Mouse (Mus musculus): ENCODE data around the gene Clrn3.
"Not testable (repeated sequence)": the region's sequence is repeated elsewhere in the genome, so short reads cannot be mapped to it uniquely, and the experiment has no call there.

The Clrn3 gene

DNA sequence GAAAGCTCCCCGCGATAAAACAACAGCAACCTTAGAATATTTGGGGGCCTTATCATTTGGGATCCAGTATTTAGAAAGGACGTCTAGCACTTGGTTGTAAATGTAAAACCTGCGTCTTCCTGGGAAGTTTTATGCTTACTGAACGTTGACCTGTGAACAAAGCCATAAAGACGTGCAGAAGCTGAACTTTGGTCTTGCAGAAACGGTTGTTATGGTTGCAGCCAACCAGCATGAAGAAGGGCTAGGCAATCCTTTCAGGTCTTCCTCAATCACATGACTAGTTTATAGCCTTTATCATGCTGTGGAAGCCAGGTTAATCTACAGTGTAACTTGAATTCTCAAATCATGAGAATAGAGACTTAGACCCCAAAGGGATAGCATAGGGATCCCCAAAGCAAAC is at the start of gene Clrn3:
Clrn3 (minus strand) TSS at position 140 of the 400 bp plus-strand sequence.
- DNase-seq (ENCODE audit: extremely low read depth, insufficient read length, low spot score): no peak

DNA sequence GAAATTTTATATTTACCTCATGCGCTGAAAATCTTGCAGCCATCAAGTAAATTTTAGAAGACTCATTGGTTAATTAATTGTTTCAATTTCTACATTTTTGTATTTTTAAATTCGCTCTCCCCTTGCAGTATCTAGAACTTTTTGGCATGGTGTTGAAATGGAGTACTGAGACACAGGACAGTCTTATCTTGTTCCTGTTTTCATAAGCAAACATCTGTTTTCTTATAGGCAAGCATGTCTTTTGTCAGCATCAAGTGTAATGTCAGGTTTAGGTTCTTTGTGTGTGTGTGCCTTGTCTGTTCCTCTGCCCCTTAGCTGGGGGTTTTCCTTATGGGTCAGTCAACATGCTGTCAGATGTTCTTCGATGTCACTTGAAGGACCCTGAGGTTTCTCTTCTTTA is 47.9 kb upstream of the Clrn3 start:
- DNase-seq (ENCODE audit: extremely low read depth, insufficient read length, low spot score): no peak

DNA sequence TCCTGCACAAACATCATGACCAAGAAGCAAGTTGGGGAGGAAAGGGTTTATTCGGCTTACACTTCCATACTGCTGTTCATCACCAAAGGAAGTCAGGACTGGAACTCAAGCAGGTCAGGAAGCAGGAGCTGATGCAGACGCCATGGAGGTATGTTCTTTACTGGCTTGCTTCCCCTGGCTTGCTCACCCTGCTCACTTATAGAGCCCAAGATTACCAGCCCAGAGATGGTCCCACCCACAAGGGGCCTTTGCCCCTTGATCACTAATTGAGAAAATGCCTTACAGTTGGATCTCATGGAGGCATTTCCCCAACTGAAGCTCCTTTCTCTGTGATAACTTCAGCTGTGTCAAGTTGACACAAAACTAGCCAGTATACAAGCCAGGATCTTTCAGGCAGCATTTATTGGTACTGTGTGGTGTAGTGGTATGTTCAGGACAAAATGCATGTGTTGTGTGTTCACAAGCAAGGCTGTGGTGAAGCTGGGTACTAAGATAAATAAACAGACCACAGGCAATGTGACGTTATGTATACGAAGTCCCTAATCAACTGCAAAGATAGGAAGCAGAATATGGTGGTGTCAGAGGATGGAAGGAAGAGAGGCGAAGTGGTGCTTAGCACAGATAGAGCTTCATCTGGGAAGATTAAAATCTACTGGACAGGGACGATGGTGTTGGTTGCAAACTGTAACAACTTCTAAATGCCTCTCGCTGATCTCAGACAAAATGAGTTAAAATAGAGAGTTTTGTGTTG is 47.0 kb upstream of the Clrn3 start:
- not testable (repeated sequence) for DNase-seq (ENCODE audit: extremely low read depth, insufficient read length, low spot score)

DNA sequence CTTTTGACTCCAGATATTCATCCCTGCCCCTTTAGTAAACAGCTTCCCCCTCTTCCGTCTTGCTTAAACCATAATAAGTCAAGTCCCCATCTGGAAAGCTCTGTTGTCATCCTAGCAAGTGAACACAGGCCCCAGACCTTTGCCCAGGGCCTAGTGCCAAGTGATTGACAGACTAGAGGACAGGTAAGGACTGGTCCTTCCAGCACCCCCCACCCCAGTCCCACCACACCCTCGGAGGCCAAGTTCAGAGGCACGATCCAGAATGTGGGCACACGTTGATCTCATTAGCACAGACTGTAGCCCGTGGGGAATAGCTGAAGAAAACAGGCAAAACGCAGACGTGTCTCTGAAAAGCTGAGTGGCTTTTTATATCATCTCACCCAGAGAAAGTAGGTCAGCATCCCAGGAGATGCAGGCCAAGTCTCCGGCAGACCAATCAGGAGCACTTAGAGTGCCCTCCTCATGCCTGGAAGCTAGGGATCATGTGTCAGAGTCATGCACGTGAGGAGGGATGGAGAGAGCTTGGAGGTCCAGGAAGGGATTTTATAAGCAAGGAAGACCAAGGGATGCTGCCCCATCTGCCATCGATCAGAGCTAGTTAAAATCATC is 43.6 kb upstream of the Clrn3 start:
- no peak for DNase-seq (ENCODE audit: extremely low read depth, insufficient read length, low spot score)

DNA sequence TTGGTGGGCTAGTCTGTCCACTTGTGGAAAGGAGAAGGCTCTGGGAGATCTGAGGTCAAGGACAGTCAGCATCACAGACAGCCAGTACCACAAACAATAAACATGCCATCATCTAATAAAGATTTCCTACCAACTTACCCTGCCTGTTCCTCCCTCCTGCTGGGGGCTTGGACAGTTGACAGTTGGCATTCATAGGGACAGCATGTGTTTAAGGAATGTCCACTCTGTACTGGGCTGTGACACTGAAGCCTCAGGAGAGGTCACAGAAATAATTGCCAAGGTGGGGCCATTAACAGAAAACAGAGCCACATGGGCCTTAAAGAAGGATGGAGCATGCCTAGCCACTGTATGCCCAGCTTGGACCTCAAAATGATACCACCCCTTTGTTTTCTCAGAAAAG is 42.9 kb upstream of the Clrn3 start:
- no peak for DNase-seq (ENCODE audit: extremely low read depth, insufficient read length, low spot score)

DNA sequence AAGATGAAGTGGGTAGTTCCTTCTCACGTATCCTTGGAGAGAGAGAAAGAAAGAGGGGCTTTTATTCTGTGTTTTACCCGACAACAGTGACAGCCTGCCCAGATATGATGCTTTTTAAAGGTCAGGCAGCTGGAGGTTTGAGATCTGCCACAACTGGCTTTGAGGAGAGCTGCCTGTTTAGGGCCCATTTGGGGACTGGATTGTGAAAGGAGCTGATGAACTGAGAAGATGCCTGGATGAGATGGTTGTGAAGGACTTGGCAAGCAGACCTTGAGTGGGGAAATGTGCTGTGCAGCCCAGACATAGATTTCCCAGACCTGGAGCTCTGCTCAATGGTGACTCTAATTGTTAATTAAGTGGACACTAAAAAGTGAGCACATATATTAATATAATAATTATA is 40.1 kb upstream of the Clrn3 start:
- DNase-seq (ENCODE audit: extremely low read depth, insufficient read length, low spot score): no peak

DNA sequence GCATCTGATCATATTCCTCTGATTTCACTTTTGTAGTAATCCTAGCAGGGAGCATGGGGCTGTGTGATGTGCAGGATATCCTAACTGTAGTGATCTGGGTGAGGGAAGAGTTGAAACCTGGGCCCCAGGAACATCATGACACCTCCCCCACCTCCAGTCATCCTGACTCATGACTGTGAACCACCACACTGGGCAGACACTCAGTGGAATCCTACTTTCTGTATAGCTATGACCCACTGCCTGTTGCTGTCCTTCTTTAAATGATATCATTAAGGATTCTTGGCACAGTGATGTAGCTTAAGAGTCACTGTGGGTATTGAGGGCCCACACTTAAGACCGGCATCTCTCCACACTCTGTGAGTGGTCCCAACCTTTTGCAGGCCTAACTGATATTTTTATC is 39.1 kb upstream of the Clrn3 start:
- DNase-seq (ENCODE audit: extremely low read depth, insufficient read length, low spot score): peak; percentile 21

DNA sequence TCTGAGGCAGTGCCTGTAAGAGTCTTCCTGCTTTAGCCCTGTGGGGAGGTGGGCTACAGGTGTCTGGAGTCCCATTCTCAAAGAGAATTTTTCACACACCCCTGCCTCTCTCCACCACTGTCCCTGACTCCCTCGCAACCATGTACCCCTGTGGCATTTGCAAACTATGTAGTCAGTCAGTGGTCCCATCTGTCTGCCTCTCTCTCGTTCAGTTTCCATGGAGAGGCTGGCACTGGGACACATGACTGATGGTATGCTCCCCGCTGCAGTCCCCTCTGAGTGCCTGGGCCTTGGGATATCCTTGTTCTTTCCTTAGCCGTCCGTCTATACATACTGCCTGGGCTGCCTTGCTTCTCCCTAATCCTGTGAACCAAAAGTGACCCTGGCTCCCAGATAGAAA is 37.6 kb upstream of the Clrn3 start:
- no peak for DNase-seq (ENCODE audit: extremely low read depth, insufficient read length, low spot score)

DNA sequence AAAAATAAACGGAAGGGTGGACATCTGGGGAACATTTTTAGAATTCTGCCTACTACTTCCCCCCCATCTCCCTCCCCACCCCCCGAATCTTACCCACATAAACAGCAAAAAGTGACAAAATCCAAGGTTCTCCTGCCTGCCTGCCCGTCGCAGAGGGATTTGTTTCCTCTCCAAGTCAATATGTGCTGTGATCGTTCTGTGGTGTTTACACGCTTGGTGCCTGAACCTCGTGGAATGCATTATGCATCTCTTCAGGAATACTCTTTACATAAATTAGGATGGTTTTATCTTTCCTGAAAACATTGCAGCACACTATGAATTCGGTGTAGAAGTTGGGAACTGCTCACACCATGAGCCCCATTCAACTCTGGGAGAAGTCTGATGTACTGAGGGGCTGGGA is 35.6 kb upstream of the Clrn3 start:
- DNase-seq (ENCODE audit: extremely low read depth, insufficient read length, low spot score): no peak

DNA sequence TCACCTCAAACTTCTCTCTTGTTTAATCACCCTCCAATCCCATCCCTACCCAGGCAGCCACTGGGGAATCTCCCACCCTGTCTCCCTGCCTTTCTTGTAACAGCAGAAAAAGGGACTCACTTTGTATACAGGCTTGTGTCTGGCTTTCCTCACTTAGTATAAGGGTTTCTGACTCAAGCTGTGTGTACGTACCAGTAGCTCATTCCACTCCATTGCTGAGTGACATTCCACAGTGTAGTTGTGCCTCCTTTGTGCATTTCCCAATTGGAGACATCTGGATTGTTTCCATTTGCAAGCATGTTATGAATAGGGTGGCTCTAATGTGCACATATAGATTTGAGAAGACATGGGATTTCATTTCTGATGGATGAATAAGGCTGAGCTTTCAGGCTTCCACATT is 31.8 kb upstream of the Clrn3 start:
- DNase-seq (ENCODE audit: extremely low read depth, insufficient read length, low spot score): no peak

DNA sequence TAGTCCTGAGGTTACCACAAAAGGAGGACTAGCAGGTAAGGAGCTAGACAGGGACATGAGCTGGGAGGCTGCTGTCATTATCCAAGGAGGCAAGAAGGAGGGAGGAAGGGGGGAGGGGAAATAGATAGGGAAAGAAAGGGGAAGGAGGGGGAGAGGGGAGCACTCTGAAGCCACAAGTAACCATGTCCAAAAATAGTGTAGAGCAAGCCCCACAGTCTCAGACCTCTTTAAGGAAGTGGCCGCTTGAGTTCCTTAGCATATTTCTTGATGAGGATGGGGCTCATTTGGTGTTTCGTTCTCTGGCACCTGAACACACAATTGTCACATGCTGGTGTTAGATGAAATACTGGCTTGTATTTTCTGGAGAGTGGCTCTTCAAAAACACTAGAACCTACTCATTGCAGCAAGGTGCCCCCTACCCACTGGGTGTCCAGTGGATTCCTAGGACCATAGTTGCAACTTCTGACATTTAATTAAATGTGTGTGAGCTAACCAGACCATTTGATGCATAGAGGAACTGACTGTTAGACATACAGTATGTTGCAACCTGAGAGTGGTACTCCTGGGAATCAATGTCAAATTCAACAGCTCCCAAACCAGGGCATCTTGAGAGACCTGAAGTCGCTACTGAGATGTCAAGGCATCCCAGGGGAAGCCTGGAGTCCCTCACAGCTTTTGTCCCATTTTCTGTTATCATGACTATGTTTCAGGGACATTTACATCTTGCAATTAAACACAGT is 28.4 kb upstream of the Clrn3 start:
- no peak for DNase-seq (ENCODE audit: extremely low read depth, insufficient read length, low spot score)

DNA sequence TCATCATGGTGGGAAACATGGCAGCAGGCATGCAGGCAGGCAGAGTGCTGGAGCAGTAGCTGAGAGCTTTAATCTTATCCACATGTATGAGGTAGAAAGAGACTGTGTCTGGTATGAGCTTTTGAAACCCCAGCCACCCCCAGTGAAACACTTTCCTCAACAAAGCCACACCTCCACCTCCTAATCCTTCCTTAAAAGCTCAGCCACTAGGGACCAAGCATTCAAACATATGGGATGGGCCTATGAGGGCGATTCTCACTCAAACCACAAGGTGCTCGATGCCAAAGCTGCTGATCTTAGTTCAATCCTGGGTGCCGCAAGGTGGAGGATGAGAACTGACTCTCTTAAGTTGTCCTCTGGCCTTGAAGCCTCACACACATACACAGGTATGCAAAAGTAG is 25.1 kb upstream of the Clrn3 start:
- no peak for DNase-seq (ENCODE audit: extremely low read depth, insufficient read length, low spot score)

DNA sequence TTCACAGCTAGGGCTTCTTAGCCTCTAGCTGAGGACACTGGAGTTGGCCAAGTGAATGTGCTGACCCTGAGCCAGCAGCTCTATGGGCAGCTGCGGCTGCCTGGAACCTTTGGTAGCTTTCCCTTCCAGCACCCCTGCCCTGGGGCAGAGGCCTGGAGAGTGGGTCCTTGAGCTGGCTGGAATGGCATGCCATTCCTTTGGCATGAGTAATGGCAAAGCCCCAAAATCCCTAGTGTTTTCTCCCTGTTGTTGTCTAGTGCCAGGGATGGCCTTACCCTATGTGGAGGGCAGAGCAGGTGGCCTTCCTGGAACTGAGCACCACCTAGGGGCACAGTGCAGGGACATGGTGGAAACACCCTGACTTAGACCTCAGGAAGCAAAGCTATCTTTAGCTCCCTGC is 23.1 kb upstream of the Clrn3 start:
- DNase-seq (ENCODE audit: extremely low read depth, insufficient read length, low spot score): peak; percentile 80

DNA sequence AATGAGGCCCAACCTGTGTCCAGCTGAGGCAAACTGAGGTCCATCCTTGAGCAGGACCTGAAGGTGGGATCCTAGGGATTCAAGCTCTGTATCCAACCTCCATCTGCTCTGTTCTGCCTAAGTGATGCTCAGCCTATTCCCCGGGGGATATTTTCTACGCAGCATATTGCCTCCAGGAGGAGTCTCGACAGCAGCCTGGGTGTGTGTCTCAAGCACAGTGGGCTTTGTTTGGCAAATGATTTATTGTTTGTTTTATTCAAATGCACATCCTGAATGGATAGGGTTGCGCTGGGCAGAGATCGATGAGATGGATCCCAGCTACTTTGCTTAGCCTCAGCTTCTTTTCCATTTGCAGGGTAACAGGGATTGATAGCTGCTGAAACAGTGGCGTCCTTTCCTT is 20.0 kb upstream of the Clrn3 start:
- no peak for DNase-seq (ENCODE audit: extremely low read depth, insufficient read length, low spot score)

DNA sequence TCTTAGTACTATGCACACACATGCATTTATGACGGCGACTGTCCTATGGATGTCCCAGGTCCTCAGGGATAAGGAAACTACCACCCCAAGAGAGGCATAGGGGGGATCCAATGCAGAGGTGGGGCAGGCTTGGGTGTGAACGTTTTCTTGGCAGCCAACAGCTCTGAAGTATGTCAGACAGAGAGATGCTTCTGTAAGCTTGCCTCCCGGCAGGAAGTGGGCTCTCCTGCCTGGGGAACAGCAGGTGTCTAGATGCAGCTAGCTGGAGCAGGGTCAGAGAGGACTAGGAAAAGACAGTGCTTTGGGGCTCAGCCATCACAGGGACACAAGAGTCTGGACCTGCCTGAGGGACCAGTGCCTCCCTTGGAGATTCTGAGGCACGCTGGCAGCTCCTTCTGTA is 18.1 kb upstream of the Clrn3 start:
- DNase-seq (ENCODE audit: extremely low read depth, insufficient read length, low spot score): no peak

DNA sequence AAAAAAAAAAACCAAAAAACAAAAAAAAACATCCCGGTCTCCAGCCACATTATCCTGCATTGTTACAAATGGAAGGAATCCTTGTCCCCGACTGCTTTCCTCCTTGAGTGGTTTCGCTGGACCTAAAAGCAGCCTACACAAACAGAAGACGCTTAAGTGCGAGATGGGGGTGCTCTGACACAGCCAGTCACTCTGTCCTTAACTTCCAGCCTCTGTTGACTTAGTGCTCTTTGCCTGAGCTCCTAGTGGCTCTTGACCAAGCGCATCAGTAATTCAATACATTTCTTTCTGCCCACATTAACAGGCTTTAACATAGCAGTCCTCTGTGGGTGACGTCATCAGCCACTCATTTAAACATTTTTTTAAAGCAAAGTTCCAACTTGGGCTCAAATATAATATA is 17.5 kb upstream of the Clrn3 start:
- DNase-seq (ENCODE audit: extremely low read depth, insufficient read length, low spot score): no peak

DNA sequence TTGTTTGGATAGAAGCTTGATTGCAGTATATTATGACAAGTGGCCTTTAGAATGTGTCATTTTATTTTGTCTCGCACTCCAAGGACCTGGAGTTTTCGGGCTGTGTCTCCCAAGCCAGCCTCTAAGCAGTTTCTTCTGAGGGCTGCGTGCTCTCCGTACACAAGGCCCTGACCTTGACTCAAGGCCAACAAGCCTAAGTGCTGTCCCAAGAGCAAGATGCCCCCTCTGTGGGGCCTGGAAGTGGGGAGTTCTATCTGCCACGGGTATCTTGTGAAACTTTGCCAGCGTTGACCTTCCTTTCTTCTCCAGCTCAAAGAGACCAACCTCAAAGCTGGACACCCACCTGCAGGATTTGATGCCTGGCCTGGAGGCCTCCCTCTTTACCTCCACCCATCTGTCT is 15.9 kb upstream of the Clrn3 start:
- DNase-seq (ENCODE audit: extremely low read depth, insufficient read length, low spot score): no peak

DNA sequence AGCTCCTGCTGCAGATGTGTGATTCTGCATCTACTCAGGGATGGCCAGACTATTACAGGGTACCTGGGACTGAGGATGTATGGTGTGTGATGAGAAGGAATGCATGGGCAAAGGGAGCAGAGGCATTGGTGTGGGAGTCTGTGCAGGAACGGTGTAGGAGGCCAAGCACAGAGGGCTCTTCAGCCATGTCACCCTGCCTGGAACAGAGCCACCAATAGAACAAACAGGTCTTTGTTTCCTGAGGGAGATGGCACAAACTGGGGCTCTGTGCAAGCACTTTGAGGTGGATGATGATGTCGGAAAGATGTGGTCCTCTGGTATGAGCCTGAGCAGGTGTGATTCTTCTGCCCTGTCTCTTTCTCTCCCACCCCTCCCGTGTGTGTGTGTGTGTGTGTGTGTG is 14.6 kb upstream of the Clrn3 start:
- peak; percentile 27 for DNase-seq (ENCODE audit: extremely low read depth, insufficient read length, low spot score)

DNA sequence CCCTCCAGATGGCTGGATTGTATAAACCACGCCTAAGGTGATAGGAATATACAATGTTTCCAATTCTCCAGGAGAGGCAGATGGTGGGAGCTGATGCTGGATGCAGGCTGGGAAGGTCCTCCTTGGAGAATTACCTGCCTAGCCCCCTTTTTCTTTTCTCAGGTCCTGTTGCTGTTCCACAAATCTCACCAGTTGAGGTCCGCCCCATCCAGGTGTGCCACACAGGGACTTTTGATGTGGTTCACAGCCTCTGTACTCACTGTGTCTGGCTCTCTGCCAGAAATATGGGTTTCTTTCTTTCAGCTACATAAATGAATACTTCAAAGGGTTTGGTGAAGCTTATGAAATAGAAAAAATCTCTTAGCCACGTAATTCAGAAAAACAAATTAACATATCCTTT is 13.8 kb upstream of the Clrn3 start:
- no peak for DNase-seq (ENCODE audit: extremely low read depth, insufficient read length, low spot score)

DNA sequence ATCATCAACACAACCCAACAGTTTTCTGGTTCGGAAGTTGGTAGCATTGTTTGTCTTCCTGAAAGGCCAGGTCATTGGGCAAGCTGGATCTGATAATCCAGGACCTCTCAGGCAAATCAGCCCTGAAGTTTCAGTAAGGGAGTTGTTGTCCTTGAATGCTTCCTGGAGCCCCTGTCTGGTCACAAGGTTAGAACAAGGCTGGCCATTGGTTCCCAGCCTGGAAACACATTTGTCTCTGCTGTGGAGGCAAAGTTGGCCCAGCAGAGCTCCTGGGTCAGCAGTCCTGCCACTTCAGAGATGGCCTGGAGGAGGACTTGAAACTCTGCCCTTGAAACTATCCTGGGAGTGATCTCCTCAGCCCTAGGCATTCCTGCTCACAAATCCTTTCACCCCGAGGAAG is 11.0 kb upstream of the Clrn3 start:
- no peak for DNase-seq (ENCODE audit: extremely low read depth, insufficient read length, low spot score)

DNA sequence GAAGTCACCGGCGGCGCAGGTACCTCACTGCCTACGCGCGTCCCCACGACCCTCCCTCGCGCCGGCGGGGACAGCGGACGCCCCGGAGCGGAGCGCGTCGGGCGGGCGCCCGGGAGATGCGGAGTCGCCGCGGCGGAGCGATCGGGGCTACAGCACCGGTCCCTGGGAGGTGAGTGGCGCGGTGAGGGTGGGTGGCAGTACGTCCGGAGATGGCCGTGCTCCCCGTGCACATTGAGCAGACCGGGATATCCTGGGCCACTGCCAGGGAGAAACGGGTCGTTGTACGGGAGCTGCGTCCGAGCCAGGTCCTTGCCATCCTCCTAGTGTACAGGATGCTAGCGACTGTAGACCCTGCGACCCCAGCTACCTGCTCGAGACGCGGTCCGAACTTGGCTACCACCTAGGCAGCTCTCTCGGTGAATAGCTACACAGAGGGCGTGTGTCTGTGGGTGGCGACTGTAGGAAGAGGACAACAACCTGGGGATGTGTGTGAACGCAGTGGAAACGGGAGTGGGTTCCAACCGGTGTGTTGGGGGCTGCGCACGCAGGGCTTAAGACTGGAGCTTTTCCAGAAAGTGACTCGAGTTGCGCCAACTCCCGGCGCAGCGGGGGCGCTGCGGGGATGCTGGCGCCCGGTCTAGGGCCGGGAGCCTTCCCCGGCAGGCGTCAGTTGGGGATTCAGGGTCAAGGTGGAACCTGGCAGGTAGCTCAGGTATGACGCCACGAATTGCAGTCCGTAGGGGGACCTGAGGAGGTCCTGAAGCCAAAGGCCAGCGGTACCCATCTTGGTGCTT is 9.7 kb upstream of the Clrn3 start:
- DNase-seq (ENCODE audit: extremely low read depth, insufficient read length, low spot score): peak; percentile 24
